Mouse (Mus musculus) lung, postnatal 0 days (tissue): ENCODE data around the gene Rtn4rl1.

Experiments used
- CTCF ChIP-seq: IDR thresholded peaks from 2 replicates; pipeline ENCODE4 v1.5.1; 2016; ENCODE audit warnings: antibody characterized with exemption, mild to moderate bottlenecking
- EP300 ChIP-seq: IDR thresholded peaks from 2 replicates; pipeline ENCODE4 v1.6.1; 2016; ENCODE audit warnings: antibody characterized with exemption, mild to moderate bottlenecking, control low read depth

GRCm38 (mm10) chr11:75157901-75158300, 35.7 kb upstream of the Rtn4rl1 start:
- no peak for TF ChIP-seq CTCF
- TF ChIP-seq EP300 = no peak
